Mouse (Mus musculus) urinary bladder, postnatal 36 days (tissue): ENCODE measurements around the gene Plekha6.
A peak's percentile ranks its signal among the peaks of the same experiment; 100 is the strongest.

Source experiments
- DNase-seq, 2 experiments: peaks; one replicate each; pipeline ENCODE4 v3.0.0; 2022; ENCODE audit warnings: low spot score in 2 of 2, mixed read lengths in 1 of 2

The Plekha6 gene

GRCm38 (mm10) chr1:133182016-133182705 lies 18.2 kb downstream of the Plekha6 start:
- DNase-seq = peak in 1 of 2 experiments; percentile 23

GRCm38 (mm10) chr1:133182706-133183095 lies 18.7 kb downstream of the Plekha6 start:
- no peak for DNase-seq

- DNase-seq = no peak
Observed at GRCm38 (mm10) chr1:133183141-133183925, 19.3 kb downstream of the Plekha6 start.

GRCm38 (mm10) chr1:133187948-133188680 lies 24.1 kb downstream of the Plekha6 start:
- no peak for DNase-seq

GRCm38 (mm10) chr1:133188719-133189118 lies 24.7 kb downstream of the Plekha6 start:
- peak in 1 of 2 experiments; percentile 36 for DNase-seq

- no peak for DNase-seq
Observed at GRCm38 (mm10) chr1:133189471-133189870, 25.5 kb downstream of the Plekha6 start.

GRCm38 (mm10) chr1:133190550-133190949 lies 26.5 kb downstream of the Plekha6 start:
- peak in 1 of 2 experiments; percentile 21 for DNase-seq

- DNase-seq = no peak
Observed at GRCm38 (mm10) chr1:133196181-133196580, 32.2 kb downstream of the Plekha6 start.

- DNase-seq = no peak
Observed at GRCm38 (mm10) chr1:133197266-133197665, 33.3 kb downstream of the Plekha6 start.

GRCm38 (mm10) chr1:133199706-133200105 lies 35.7 kb downstream of the Plekha6 start:
- no peak for DNase-seq

GRCm38 (mm10) chr1:133201499-133201898 lies 37.5 kb downstream of the Plekha6 start:
- no peak for DNase-seq

GRCm38 (mm10) chr1:133203701-133204100 lies 39.7 kb downstream of the Plekha6 start:
- no peak for DNase-seq

GRCm38 (mm10) chr1:133204341-133204849 lies 40.4 kb downstream of the Plekha6 start:
- no peak for DNase-seq

- DNase-seq = peak in 1 of 2 experiments; percentile 43
Observed at GRCm38 (mm10) chr1:133204985-133205384, 41.0 kb downstream of the Plekha6 start.

- DNase-seq = no peak
Observed at GRCm38 (mm10) chr1:133208086-133208815, 44.2 kb downstream of the Plekha6 start.

GRCm38 (mm10) chr1:133209036-133209435 lies 45.0 kb downstream of the Plekha6 start:
- DNase-seq = no peak

GRCm38 (mm10) chr1:133209482-133209881 lies 45.5 kb downstream of the Plekha6 start:
- DNase-seq = no peak

GRCm38 (mm10) chr1:133209901-133210516 lies 46.0 kb downstream of the Plekha6 start:
- DNase-seq = peak in 1 of 2 experiments; percentile 46

- DNase-seq = no peak
Observed at GRCm38 (mm10) chr1:133210766-133211165, 46.8 kb downstream of the Plekha6 start.

- no peak for DNase-seq
Observed at GRCm38 (mm10) chr1:133212273-133212672, 48.3 kb downstream of the Plekha6 start.

GRCm38 (mm10) chr1:133213098-133213497 lies 49.1 kb downstream of the Plekha6 start:
- DNase-seq = no peak
